18 mouse cellular contexts compared by ENCODE assay signal in genomic region chr12:116975547-116975946, GRCm38 (mm10).
"Had no signal": no experiment of that assay in that cellular context is flagged by ENCODE, and none has a peak within 500 bp of the region (broad histone marks: within the 10 kb centered on the region; RNA-seq: fewer than 3 reads in every experiment).

No protein-coding gene starts in this region.

- H3K36me3 ChIP-seq: liver, embryonic 13.5 days; lung, embryonic 15.5 days had no signal

- H3K4me1 ChIP-seq: liver, embryonic 13.5 days; lung, embryonic 15.5 days; megakaryocyte, embryonic 14.5 days had no signal

- H3K9ac ChIP-seq: liver, embryonic 13.5 days; liver, postnatal 0 days; lung, embryonic 15.5 days had no signal

- H3K4me2 ChIP-seq: liver, embryonic 13.5 days; lung, embryonic 15.5 days had no signal

- H3K4me3 ChIP-seq: liver, embryonic 13.5 days; lung, embryonic 15.5 days; megakaryocyte, embryonic 14.5 days had no signal

- H3K27me3 ChIP-seq: liver, embryonic 13.5 days; lung, embryonic 15.5 days; megakaryocyte, embryonic 14.5 days had no signal

- ATAC-seq: hindbrain, postnatal 0 days; intestine, embryonic 16.5 days; liver, postnatal 0 days had no signal

- DNase-seq: kidney, adult 9 months; kidney, postnatal 36 days; layer of hippocampus, adult 9-11 months; layer of hippocampus, postnatal 36 days; liver; liver, embryonic 13.5 days; liver, postnatal 0 days; lung, postnatal 14 days; midbrain, embryonic 14.5 days; right cerebral cortex, postnatal 4 days; spleen, adult 18-20 months; thymus, postnatal 4 days had no signal

- H3K9me3 ChIP-seq: liver, embryonic 13.5 days; lung, embryonic 15.5 days had no signal

- H3K27ac ChIP-seq: hindbrain, postnatal 0 days; kidney, postnatal 0 days; liver, embryonic 13.5 days; lung, embryonic 15.5 days; macrophage had no signal
